Mouse (Mus musculus) spleen, adult 2 months (tissue): ENCODE measurements around the gene Clcf1.

ENCODE experiments used
- CTCF ChIP-seq: fragments of 200-500 bp; IDR thresholded peaks from 2 replicates; pipeline ENCODE4 v1.5.1; 2011; ENCODE audit warnings: mild to moderate bottlenecking, inconsistent platforms; ENCODE audit not compliant: insufficient read depth, insufficient read length, insufficient replicate concordance; ENCODE audit errors: extremely low read depth
- POLR2A ChIP-seq: fragments of 200-500 bp; IDR thresholded peaks from 2 replicates; pipeline ENCODE4 v1.6.1; 2011; ENCODE audit warnings: low read depth, low read length, inconsistent platforms

- TF ChIP-seq CTCF (no peak), POLR2A (no peak)
These were observed 50.2 kb downstream of the Clcf1 start for GRCm38 (mm10) chr19:4264171-4264780.
